Mouse (Mus musculus) stomach, adult 2 months (tissue): ENCODE data around the gene Olfr119. TPM values are rescaled to one million over a fixed set of nuclear protein-coding genes. Genes with fewer than 3 reads are reported as not detected.

ENCODE experiments used
- polyA plus RNA-seq: library from polyadenylated mRNA; depleted of rRNA; stranded (reverse); fragments of >200 nt; gene quantifications from 2 replicates; pipeline ENCODE4 v1.2.3, GENCODE M21; 2012; rRNA removed

Gene Olfr119
- not detected in 2 replicates for polyA plus RNA-seq

GRCm38 (mm10) chr17:37696264-37696663 is at the start of gene Olfr119:
Gene Olfr119, plus strand, starts transcription at chr17:37696564.

GRCm38 (mm10) chr17:37663682-37664081 is 32.7 kb upstream of the Olfr119 start, which contains the start of gene Olfr117:
Gene Olfr117, minus strand, starts transcription at chr17:37663782.

GRCm38 (mm10) chr17:37666688-37667087 is 29.7 kb upstream of the Olfr119 start, which contains the start of gene Olfr118:
Gene Olfr118, plus strand, starts transcription at chr17:37666988.

GRCm38 (mm10) chr17:37721508-37721907 is 25.1 kb downstream of the Olfr119 start, which contains the start of gene Olfr120:
Gene Olfr120, plus strand, starts transcription at chr17:37721808.

Other genes starting within 250 kb of the Olfr119 start
- not detected in 2 replicates for gene Olfr109, start 237.6 kb upstream of the Olfr119 start, polyA plus RNA-seq
- 0.05 TPM in 1 of 2 replicates, not detected in the other for gene H2-M2, start 213.0 kb upstream of the Olfr119 start, polyA plus RNA-seq
- gene Olfr110, start 204.1 kb upstream of the Olfr119 start, polyA plus RNA-seq, result not detected in 2 replicates
- gene Olfr111, start 188.5 kb upstream of the Olfr119 start, polyA plus RNA-seq, result 0.03 TPM in 1 of 2 replicates, not detected in the other
- gene Olfr112, start 127.1 kb upstream of the Olfr119 start, polyA plus RNA-seq, result not detected in 2 replicates
- not detected in 2 replicates for gene Olfr113, start 118.9 kb upstream of the Olfr119 start, polyA plus RNA-seq
- gene Olfr114, start 103.8 kb upstream of the Olfr119 start, polyA plus RNA-seq, result not detected in 2 replicates
- not detected in 2 replicates for gene Olfr115, start 69.5 kb upstream of the Olfr119 start, polyA plus RNA-seq
- not detected in 2 replicates for gene Olfr116, start 69.4 kb upstream of the Olfr119 start, polyA plus RNA-seq
- not detected in 2 replicates for gene Olfr117, start 32.8 kb upstream of the Olfr119 start, polyA plus RNA-seq
- gene Olfr118, start 29.6 kb upstream of the Olfr119 start, polyA plus RNA-seq, result not detected in 2 replicates
- not detected in 2 replicates for gene Olfr120, start 25.2 kb downstream of the Olfr119 start, polyA plus RNA-seq
- not detected in 2 replicates for gene Olfr121, start 52.3 kb downstream of the Olfr119 start, polyA plus RNA-seq
- gene Olfr122, start 72.0 kb downstream of the Olfr119 start, polyA plus RNA-seq, result not detected in 2 replicates
- not detected in 2 replicates for gene Olfr123, start 97.0 kb downstream of the Olfr119 start, polyA plus RNA-seq
- gene Olfr124, start 103.3 kb downstream of the Olfr119 start, polyA plus RNA-seq, result not detected in 2 replicates
- gene Olfr125, start 136.4 kb downstream of the Olfr119 start, polyA plus RNA-seq, result not detected in 2 replicates
- not detected in 2 replicates for gene Olfr126, start 150.9 kb downstream of the Olfr119 start, polyA plus RNA-seq
- not detected in 2 replicates for gene Olfr127, start 203.9 kb downstream of the Olfr119 start, polyA plus RNA-seq
- gene Olfr128, start 224.0 kb downstream of the Olfr119 start, polyA plus RNA-seq, result not detected in 2 replicates